Mouse (Mus musculus) WW6 (cell line): Measurements from ENCODE around the gene Babam2.
"Not testable (repeated sequence)": the region's sequence is repeated elsewhere in the genome, so short reads cannot be mapped to it uniquely, and the experiment has no call there.

Experiments used
- DNase-seq: peaks from one replicate; pipeline ENCODE4 v3.0.0-alpha.2; 2013; ENCODE audit warnings: low read depth, low spot score

The Babam2 gene

DNA sequence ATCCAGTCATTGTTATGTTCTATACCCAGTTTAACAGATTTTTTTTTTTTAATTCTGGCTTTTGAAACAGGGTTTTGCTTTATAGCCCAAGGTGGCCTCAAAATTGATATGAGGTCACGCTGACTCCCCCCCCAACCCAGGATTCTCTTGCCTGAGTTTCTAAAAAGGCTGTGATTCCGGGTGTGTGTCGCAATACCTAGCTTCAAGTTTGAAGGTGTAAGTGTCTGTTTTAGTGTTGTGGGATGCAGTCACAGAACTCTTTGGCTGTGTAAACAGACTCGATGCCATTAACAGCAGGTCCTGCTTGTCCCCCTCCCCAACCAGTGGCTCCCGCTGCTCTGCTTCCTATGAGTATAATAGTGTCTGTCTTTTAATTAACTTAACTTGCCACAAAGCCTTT is 84.1 kb downstream of the Babam2 start:
- no peak for DNase-seq

- no peak for DNase-seq
Measured at GRCm38 (mm10) chr5:31787201-31787600, 89.7 kb downstream of the Babam2 start.

- no peak for DNase-seq
Measured at GRCm38 (mm10) chr5:31787622-31788021, 90.1 kb downstream of the Babam2 start.

GRCm38 (mm10) chr5:31792338-31792737 is 94.9 kb downstream of the Babam2 start:
- DNase-seq, result no peak

DNA sequence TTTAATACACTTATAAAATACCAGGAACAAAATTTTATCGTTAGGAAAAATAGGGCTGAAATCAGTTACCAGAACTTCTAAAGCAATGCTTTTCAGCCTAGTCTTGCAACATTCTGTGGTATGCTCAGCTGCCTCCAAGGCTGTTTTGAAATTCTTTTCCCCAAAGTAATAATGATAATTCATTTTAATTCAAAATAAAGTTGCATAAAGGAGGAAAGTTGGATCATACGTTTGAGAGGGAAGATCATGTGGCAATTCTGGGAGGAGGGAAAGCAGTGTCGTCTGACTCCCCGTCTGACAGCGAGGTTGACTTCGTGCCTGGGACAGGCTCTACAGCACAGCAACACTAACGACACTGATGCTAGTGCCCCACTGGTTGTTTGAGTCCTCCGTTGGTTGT is 95.4 kb downstream of the Babam2 start:
- DNase-seq, result no peak

GRCm38 (mm10) chr5:31795414-31795813 is 97.9 kb downstream of the Babam2 start:
- DNase-seq, result no peak

GRCm38 (mm10) chr5:31796979-31797378 is 99.5 kb downstream of the Babam2 start:
- DNase-seq, result no peak

GRCm38 (mm10) chr5:31804211-31804610 is 106.7 kb downstream of the Babam2 start:
- DNase-seq, result not testable (repeated sequence)

DNA sequence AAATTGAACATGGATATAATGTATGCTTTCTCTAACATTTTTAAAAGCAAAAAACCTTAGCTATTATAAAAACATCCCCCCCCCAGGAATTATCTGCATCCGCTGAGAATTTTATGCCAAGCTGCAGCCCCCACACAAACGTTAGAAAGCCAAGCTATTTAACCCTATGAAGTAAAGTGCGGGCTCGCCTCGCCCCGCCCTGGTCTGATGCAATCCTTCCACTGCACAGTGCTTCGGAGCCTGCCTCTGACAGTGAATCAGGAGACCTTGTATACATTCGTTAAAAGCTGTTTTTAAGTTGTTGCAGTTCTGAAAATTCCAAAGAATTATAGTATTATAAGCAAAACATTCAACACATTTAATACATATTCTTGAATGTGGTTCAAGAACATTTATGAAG is 107.3 kb downstream of the Babam2 start:
- no peak for DNase-seq

GRCm38 (mm10) chr5:31807312-31807711 is 109.8 kb downstream of the Babam2 start:
- DNase-seq, result no peak

DNA sequence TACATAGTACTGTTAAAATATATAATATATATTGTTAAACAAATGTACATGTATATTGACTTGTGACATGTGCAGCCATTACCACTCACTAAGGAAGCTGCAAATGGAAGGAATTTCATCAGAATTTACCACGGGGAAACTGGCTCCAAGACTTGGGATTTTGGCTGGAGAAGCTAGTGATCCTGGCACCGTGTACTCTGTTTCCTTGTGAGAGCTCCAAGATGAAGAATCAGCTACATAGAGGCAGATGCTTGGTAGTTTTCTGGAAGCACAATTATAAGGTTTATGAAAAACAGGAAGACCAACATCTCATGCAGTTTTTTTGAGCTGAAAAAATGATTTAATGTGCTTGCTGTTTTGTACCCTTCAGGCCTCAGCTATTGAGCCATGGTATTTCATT is 110.8 kb downstream of the Babam2 start:
- DNase-seq, result no peak

DNA sequence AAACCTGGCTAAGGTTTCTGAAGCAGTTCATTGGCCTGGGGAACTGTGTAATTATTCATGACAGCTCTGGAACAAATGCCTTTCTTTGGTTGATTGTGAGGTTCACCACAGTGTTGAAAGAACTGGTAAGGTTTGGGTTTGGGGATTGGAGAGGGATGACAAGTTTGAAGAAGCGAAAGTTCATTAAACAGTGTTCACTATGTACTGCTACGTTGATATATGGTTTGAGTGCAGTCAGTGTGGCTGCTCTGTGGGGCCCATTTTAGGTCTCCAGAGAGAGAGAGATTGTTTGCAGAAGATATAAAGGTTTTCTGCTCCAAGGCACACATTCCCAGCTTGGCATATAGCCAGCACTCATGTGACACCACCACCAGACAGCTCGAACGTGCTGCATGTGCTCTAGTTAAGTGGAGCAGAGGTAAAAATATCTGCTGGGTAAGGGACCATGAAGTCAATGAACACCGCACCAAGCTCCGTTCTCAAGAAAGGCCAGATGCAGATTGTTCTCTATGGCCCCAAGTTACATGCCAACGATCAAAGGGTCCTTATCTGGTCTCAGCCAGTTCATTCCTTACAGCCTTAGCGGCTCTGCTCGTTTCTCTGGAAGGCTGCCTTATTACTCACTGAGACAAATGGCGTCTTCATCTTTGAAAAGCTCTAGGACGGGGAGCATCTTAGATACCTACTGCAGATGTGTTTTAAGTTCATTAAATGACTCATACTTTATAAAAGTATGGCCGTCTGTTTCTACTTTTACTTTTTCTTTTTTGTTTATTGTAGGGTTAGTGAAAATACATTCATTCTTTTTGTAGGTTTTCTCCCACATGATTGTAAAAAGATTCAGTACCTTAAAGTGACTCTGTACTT is 113.5 kb downstream of the Babam2 start:
- no peak for DNase-seq

GRCm38 (mm10) chr5:31811663-31812001 is 114.1 kb downstream of the Babam2 start:
- no peak for DNase-seq

DNA sequence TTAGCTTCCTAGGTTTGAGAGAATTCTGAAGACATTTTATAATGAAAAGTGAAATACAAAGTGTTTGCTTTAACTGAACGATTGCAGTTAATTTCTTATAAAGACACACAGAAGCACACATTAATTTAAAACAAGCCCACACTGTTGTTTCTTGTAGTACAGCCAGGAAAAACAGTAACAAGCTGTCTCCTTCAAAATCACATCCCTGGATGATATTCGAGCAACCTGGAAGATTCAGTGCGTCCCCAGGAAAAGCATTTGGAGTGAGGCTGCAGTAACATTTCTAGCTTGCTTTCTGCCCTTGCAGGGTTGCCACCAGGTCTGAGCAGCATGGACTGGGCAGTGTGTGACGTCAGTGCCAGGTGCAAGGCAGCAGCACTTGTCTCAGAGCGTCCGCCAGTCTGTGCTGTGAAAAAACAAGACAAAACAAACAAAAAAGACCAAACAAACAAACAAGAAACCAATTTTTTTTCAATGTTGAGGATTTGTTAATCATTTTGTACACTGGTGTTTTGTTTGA is 115.7 kb downstream of the Babam2 start:
- DNase-seq, result no peak

DNA sequence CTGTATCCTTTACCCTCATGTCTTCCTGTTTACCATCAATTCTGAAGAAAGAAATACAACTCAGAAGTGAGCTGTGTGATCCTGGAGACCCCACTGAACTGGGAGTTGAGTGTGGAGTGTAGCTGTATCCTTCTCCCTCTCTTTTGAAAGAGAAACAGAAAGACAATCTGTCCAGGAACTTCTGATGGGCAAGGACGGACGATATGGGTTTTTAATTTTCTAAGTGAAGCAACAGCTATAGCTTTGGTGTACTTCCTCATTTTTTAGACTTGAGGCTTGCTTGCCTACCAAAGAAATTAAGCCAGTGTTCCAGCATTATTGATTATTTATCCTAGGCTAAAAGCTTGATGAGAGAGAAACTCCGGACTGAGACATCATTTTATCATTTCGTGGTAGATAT is 116.6 kb downstream of the Babam2 start:
- no peak for DNase-seq

DNA sequence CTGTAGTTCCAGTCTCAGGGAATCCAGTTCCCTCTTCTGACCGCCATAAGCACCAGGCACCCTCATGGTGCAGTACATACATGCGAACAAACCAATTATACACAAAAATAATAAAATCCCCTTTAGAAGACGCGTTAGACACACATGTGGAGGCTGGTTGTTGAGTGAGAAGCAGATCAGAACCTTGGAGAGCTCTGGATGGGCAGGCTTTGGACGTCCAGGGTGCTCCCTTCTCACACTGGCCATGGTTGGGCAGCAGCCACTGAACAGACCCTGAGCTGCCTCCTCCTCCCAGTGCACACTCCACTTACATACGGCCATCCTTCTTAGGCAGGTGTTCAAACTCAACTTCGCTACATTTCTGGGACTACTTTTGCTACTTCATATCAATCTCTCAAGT is 117.6 kb downstream of the Babam2 start:
- no peak for DNase-seq

DNA sequence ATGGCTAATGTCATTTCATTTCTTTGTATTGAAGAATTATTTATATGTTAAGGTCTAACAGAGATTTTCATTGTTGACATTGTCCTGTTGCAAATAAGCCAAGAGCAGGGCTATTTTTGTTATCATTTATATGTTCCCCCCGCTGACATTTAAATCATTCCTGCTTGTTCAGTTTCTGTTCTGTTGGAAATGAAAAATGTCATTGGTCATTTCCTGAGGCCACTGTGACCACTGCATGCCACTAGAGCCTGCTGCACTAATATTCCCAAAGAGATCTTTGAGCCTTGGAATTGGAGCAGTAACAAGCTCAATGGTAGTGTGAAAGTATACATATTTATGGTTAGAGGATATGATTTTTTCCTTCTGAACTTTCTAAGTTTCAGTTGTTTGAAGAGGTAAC is 118.6 kb downstream of the Babam2 start:
- no peak for DNase-seq

- no peak for DNase-seq
Measured at GRCm38 (mm10) chr5:31820801-31821200, 123.3 kb downstream of the Babam2 start.

DNA sequence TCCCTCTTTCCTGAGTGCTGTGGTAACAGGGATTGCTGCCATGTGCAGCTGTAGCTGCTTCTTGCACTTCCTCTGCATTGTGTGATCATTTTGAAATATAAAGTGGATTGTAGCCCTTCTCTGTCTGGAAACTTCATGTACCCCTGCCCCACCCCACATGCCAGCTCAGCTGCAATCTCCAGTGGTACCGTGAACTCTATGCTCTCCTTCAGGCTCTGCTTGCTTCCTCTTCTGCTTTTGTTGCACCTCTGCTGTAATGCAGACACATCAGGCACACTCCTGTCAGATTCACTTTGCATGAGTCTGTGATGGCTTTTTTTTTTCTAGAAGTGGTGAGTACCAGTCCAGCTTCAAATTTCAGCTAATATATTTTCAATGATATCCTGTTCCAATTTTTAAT is 123.7 kb downstream of the Babam2 start:
- no peak for DNase-seq

DNA sequence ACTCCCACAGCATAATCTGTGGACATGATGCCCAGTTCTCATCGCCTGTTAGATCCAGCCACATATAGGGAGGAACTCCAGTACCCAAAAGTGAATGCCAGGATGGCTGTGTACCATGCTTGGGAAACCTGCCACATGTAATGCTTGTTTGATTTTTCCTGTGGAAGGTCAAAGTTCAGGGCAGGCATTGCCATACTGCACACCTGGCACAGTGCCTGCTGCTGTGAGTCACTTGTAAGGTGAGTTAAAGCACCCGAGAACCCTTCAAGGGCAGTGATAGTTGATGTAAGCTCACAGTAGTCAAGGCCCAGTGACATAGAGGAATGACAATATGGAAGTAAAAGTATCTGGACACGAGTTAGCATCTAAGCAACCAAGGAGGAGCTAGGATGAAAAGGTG is 126.2 kb downstream of the Babam2 start:
- no peak for DNase-seq

- DNase-seq, result no peak
Measured at GRCm38 (mm10) chr5:31824126-31824525, 126.6 kb downstream of the Babam2 start.

- no peak for DNase-seq
Measured at GRCm38 (mm10) chr5:31827304-31827703, 129.8 kb downstream of the Babam2 start.

GRCm38 (mm10) chr5:31827896-31828295 is 130.4 kb downstream of the Babam2 start:
- DNase-seq, result no peak

- no peak for DNase-seq
Measured at GRCm38 (mm10) chr5:31828747-31829146, 131.3 kb downstream of the Babam2 start.
